Mouse (Mus musculus): ENCODE results near the gene Plekhm1. TPM values are rescaled to one million over a fixed set of nuclear protein-coding genes. Genes with fewer than 3 reads are reported as not detected.
"Not testable (repeated sequence)": the region's sequence is repeated elsewhere in the genome, so short reads cannot be mapped to it uniquely, and the experiment has no call there.

Gene Plekhm1
- polyA plus RNA-seq, 1 experiment: 28.0 TPM

DNA sequence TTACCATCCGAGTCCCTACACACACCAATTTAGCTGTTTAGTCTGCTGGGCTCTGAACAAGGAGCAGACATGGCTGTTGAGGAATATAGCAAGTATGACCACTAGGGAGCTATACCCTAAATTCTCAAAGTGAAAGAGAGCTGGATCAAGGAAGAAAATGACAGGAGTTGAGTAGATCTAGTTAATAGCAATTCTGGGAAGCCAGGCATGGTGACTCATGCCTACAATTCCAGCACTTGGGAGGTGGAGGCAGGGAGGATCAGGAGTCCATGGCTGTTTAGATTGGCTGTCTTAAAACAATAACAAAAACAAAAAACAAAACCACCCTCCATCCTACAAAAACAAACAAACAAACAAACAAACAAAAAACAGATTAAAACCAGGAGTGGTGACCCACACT lies 1.2 kb downstream of the Plekhm1 start:
- DNase-seq: no peak
- Histone ChIP-seq H3K4me1 (ENCODE audit: control insufficient read depth, insufficient read depth, low read length) (peaks cover 7% of the 10 kb centered on the region), H3K4me3 (replicated peaks; ENCODE audit: extremely low read depth, low read depth, low read length) (no peak overlapping the region)
- WGBS: 88% methylated on average over 1 of the region's 1 CpGs
- TF ChIP-seq POLR2A (IDR thresholded peaks at IDR 0.05; ENCODE audit: borderline replicate concordance, extremely low read depth, low read depth, low read length): no peak
- TF ChIP-seq CTCF (IDR thresholded peaks at IDR 0.05; ENCODE audit: insufficient read depth, low read length): no peak

DNA sequence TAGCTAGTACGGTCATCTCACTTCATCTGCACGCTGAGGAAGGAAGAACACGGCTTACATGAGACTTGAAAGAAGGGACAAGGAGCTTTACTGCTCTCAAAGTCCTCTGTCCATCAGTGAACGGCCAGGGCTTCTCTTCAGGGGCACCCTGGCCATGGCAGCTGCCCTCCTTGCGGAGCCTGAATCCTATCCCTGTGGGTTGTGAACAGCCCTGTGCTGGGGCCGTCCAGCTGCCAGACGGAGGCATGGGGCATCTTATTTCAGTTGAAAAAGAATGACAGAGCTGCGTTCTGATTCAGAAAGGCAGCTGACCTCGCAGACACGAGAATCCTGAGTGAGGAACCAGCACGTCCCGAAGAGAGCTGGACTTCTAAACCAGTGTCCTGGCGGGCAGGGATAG lies 3.6 kb downstream of the Plekhm1 start:
- peaks cover 8% of the 10 kb centered on the region for H3K4me1 ChIP-seq (ENCODE audit: control insufficient read depth, insufficient read depth, low read length)
- H3K4me3 ChIP-seq (replicated peaks; ENCODE audit: extremely low read depth, low read depth, low read length): no peak overlapping the region
- TF ChIP-seq POLR2A (IDR thresholded peaks at IDR 0.05; ENCODE audit: borderline replicate concordance, extremely low read depth, low read depth, low read length): no peak
- TF ChIP-seq CTCF (IDR thresholded peaks at IDR 0.05; ENCODE audit: insufficient read depth, low read length): no peak
- WGBS: 91% methylated on average over 13 of the region's 13 CpGs
- no peak for DNase-seq

GRCm38 (mm10) chr11:103407136-103407535 lies 5.4 kb downstream of the Plekhm1 start:
- DNase-seq; H3K4me1 ChIP-seq (ENCODE audit: control insufficient read depth, insufficient read depth, low read length); H3K4me3 ChIP-seq (replicated peaks; ENCODE audit: extremely low read depth, low read depth, low read length): not testable (repeated sequence)
- WGBS: 43% methylated on average over 5 of the region's 5 CpGs

GRCm38 (mm10) chr11:103406551-103406950 lies 5.9 kb downstream of the Plekhm1 start:
- peak; percentile 49 for DNase-seq
- 44% methylated on average over 7 of the region's 7 CpGs for WGBS

GRCm38 (mm10) chr11:103405814-103406213 lies 6.7 kb downstream of the Plekhm1 start:
- TF ChIP-seq CTCF (IDR thresholded peaks at IDR 0.05; ENCODE audit: insufficient read depth, low read length) (no peak), POLR2A (IDR thresholded peaks at IDR 0.05; ENCODE audit: borderline replicate concordance, extremely low read depth, low read depth, low read length) (no peak)
- Histone ChIP-seq H3K4me1 (ENCODE audit: control insufficient read depth, insufficient read depth, low read length) (peaks cover 4% of the 10 kb centered on the region), H3K4me3 (replicated peaks; ENCODE audit: extremely low read depth, low read depth, low read length) (no peak overlapping the region)
- no peak for DNase-seq
- WGBS: 59% methylated on average over 1 of the region's 1 CpGs

More at GRCm38 (mm10) chr11:103406551-103406950, 5.9 kb downstream of the Plekhm1 start:
- Histone ChIP-seq H3K4me1 (ENCODE audit: control insufficient read depth, insufficient read depth, low read length) (peaks cover 8% of the 10 kb centered on the region), H3K4me3 (replicated peaks; ENCODE audit: extremely low read depth, low read depth, low read length) (no peak overlapping the region)
- TF ChIP-seq POLR2A (IDR thresholded peaks at IDR 0.05; ENCODE audit: borderline replicate concordance, extremely low read depth, low read depth, low read length) (no peak), CTCF (IDR thresholded peaks at IDR 0.05; ENCODE audit: insufficient read depth, low read length) (no peak)

- no peak for DNase-seq
- Histone ChIP-seq H3K4me3 (replicated peaks; ENCODE audit: extremely low read depth, low read depth, low read length) (no peak overlapping the region), H3K4me1 (ENCODE audit: control insufficient read depth, insufficient read depth, low read length) (peaks cover 4% of the 10 kb centered on the region)
- TF ChIP-seq POLR2A (IDR thresholded peaks at IDR 0.05; ENCODE audit: borderline replicate concordance, extremely low read depth, low read depth, low read length) (no peak), CTCF (IDR thresholded peaks at IDR 0.05; ENCODE audit: insufficient read depth, low read length) (no peak)
Observed at GRCm38 (mm10) chr11:103404618-103405017, 7.9 kb downstream of the Plekhm1 start.

DNA sequence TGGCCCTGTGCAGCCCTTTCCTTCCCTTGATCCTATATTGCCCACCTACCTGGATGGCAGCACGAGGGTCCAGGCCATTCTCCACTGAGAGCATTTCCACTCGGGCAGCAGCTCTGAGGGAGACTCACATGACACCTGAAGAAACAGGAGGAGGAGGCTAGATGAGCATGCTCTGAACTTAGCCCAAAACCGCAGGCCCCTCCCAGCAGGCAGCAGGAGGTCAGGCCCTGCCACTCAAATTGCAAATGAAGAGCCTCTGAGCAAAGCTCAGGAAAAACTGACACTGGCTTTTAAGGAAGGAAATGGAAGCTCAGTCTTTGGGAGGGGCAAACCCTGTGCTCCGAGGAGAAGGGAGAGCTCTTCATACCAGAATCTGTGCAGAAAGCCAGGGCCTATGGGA lies 8.7 kb downstream of the Plekhm1 start:
- no peak for DNase-seq
- 54% methylated on average over 4 of the region's 4 CpGs for WGBS
- Histone ChIP-seq H3K4me3 (replicated peaks; ENCODE audit: extremely low read depth, low read depth, low read length) (no peak overlapping the region), H3K4me1 (ENCODE audit: control insufficient read depth, insufficient read depth, low read length) (peaks cover 4% of the 10 kb centered on the region)
- no peak for TF ChIP-seq CTCF (IDR thresholded peaks at IDR 0.05; ENCODE audit: insufficient read depth, low read length)
- no peak for TF ChIP-seq POLR2A (IDR thresholded peaks at IDR 0.05; ENCODE audit: borderline replicate concordance, extremely low read depth, low read depth, low read length)

DNA sequence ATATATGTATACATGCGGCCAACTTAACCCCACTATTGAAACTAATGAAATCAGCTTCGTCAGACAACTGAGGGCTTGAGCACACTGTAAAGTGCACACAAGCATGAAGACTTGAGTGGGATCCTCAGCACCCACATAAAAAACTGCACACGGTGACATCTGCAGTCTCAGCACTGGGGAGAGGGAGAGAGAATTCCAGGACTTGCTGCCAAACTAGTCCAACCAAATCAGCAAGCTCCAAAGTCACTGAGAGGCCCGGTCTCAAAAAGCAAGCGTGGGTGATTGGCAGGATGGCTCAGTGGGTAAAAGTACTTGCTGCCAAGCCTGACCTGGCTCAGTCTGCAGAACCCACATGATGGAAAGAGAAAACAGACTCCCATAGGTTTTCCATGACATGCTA lies 9.7 kb downstream of the Plekhm1 start:
- Histone ChIP-seq H3K4me3 (replicated peaks; ENCODE audit: extremely low read depth, low read depth, low read length) (no peak overlapping the region), H3K4me1 (ENCODE audit: control insufficient read depth, insufficient read depth, low read length) (peaks cover 4% of the 10 kb centered on the region)
- TF ChIP-seq CTCF (IDR thresholded peaks at IDR 0.05; ENCODE audit: insufficient read depth, low read length) (no peak), POLR2A (IDR thresholded peaks at IDR 0.05; ENCODE audit: borderline replicate concordance, extremely low read depth, low read depth, low read length) (no peak)
- DNase-seq: no peak
- 64% methylated on average over 5 of the region's 5 CpGs for WGBS

DNA sequence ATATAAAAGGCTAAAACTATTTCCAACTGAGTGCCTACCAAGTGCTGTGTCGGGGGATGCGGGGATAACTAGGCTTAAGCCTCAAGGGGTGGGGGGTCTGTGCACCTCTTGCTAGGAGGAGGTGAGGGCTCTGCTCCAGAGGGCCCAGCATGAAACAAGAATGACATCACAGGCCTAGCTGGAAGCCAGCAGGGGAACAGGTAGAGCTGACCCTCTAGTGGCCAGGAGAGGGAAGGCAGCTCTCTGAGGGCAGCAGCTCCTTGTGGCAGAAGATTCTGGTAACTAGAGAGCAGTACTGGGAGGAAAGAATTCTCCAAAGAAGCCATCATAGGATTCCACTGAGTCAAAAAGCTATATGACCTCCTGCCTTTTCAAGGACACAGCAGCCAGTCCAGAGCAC lies 10.3 kb downstream of the Plekhm1 start:
- 80% methylated on average over 2 of the region's 2 CpGs for WGBS
- peak; percentile 53 for DNase-seq

DNA sequence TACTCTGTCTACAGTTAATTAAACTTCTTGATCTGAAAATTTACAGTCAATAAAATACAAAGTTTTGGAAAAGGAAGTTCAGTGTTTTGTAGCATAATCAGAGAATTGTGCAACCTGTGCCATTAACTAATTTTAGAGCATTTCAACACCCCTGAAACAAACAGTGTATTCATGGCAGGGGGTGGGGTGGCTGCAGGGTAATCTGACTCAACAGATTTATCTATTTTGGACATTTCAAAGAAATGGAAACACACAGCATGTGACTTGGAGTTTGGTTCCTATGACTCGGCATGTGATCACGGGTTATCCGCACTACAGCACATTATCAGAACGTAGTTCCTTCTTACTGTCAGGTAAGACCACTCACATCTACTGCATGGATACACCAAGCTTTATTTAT lies 12.5 kb downstream of the Plekhm1 start:
- 68% methylated on average over 4 of the region's 4 CpGs for WGBS
- H3K4me3 ChIP-seq (replicated peaks; ENCODE audit: extremely low read depth, low read depth, low read length): no peak overlapping the region
- H3K4me1 ChIP-seq (ENCODE audit: control insufficient read depth, insufficient read depth, low read length): no peaks in the 10 kb centered on the region; the same call in none of the 2 replicates
- no peak for DNase-seq
- TF ChIP-seq CTCF (IDR thresholded peaks at IDR 0.05; ENCODE audit: insufficient read depth, low read length) (no peak), POLR2A (IDR thresholded peaks at IDR 0.05; ENCODE audit: borderline replicate concordance, extremely low read depth, low read depth, low read length) (no peak)

More for the DNA sequence above, 10.3 kb downstream of the Plekhm1 start:
- peaks cover 4% of the 10 kb centered on the region for H3K4me1 ChIP-seq (ENCODE audit: control insufficient read depth, insufficient read depth, low read length)
- H3K4me3 ChIP-seq (replicated peaks; ENCODE audit: extremely low read depth, low read depth, low read length): no peak overlapping the region
- TF ChIP-seq POLR2A (IDR thresholded peaks at IDR 0.05; ENCODE audit: borderline replicate concordance, extremely low read depth, low read depth, low read length) (no peak), CTCF (IDR thresholded peaks at IDR 0.05; ENCODE audit: insufficient read depth, low read length) (peak; percentile 89)

Measured in lung, adult 2 months (tissue).